Mouse (Mus musculus) adrenal gland, adult 2 months (tissue): ENCODE measurements around the gene Kdr. TPM values are rescaled to one million over a fixed set of nuclear protein-coding genes. Genes with fewer than 3 reads are reported as not detected.

Source experiments
- DNase-seq: peaks from one replicate; pipeline ENCODE4 v3.0.0; 2021
- long read RNA-seq: library from polyadenylated mRNA; stranded (forward); transcript quantifications from one replicate; pipeline ENCODE4 v2.0.0, GENCODE M21; 2021
- polyA plus RNA-seq: library from polyadenylated mRNA; depleted of rRNA; stranded (reverse); fragments of >200 nt; gene quantifications from 2 replicates; pipeline ENCODE4 v1.2.3, GENCODE M21; 2012; rRNA removed
- total RNA-seq, 2 experiments: library from RNA; stranded (reverse); gene quantifications; 2 replicates each; pipeline ENCODE4 v1.2.3; 2021

Gene Kdr
- total RNA-seq (100 to 1,000 TPM in 1 of 2 experiments, 10 to 100 TPM in 1; 52.5 to 102 TPM), polyA plus RNA-seq (19.7 and 24.5 TPM in 2 replicates)
- long read RNA-seq, full-length matches to known transcripts, result 8 of 23 reads
- long read RNA-seq, partial matches to known transcripts, result 11 of 23 reads
- long read RNA-seq, other reads (novel, unspliced or antisense), result 4 of 23 reads

DNA sequence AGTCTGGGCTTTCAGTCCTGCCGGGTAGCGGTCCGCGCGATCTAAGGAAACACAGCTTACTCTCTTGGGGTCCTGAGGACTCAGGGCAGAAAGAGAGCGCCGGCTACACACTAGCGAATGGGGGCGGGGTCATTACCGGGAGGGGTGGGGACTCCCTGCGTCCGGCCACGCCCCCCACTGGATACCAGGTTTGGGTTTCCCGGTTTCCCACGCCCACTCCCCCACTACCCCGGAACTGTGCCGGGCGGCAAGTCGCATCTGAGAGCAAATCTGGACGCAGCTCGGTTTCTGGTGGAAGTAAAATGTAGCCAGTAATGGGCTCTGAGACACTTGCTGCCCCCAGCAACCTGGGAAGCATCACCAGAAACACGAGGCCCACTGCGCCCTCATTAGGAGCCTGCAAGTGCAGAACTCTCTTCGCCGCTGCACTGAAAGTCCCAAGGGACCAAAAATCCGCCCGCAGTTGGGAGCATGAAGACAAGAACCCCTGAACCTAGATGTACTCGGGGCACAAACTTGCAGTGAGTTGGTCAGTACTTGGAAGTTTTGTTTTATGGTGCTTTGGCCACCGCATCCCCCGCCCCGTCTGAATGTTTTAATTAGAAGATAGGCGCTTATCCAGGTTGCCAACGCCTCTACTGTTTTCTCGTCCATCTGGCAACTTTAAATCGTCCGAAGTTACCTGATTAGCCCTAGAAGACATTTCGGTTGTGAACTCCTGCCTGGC lies at the start of gene Kdr:
TSS of gene Kdr (minus strand) at position 85 of the 727 bp plus-strand sequence.
- peak; percentile 81 for DNase-seq

DNA sequence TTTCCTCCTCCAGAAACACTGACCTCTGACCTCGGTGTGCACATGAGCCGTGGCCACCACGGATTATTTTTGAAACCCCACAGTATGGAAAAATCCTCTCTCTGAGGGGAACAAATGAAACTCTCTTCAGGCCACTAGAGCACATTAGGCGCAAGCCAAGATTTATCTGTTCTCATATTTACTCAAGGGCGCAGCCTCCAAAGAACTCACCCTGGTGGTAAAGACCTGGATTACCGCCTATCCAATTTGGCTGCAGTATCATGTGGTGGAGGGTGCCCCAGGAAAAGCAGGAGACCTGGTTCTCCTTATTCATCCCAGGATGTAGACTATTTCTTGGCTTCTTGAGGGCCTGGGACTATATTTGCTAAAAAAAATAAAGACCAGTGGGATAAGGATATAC lies 48.5 kb upstream of the Kdr start:
- no peak for DNase-seq

DNA sequence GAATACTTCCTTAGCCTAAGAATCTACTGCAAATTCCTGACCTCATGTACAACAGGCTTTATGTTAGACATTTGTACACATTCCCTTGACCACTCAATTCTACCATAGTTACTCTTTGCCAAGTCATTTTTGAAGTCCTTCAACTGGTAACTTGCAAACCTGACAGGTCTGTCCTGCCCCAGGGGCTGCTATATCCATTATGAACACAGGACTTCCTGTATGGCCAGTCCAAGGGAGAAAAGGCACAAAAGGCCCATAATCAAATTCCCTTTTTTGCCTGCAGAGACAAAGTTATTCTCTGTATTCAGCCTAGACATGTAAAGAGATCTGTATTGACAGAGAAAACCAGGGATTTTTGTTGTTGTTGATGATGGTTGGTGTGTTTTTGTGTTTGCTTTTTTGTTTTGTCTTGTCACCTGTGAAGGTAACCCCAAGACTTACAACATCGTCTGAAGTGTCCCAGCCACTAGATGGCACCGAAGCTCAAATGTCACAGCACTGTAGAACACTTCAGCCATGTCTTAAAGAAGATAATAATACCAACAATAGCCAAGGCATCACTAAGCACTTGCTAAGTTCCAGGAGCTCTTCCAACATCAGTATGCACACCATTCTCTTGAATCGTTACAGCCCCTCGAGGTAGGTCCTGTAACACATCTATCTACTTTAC lies 47.9 kb upstream of the Kdr start:
- DNase-seq, result peak; percentile 30

DNA sequence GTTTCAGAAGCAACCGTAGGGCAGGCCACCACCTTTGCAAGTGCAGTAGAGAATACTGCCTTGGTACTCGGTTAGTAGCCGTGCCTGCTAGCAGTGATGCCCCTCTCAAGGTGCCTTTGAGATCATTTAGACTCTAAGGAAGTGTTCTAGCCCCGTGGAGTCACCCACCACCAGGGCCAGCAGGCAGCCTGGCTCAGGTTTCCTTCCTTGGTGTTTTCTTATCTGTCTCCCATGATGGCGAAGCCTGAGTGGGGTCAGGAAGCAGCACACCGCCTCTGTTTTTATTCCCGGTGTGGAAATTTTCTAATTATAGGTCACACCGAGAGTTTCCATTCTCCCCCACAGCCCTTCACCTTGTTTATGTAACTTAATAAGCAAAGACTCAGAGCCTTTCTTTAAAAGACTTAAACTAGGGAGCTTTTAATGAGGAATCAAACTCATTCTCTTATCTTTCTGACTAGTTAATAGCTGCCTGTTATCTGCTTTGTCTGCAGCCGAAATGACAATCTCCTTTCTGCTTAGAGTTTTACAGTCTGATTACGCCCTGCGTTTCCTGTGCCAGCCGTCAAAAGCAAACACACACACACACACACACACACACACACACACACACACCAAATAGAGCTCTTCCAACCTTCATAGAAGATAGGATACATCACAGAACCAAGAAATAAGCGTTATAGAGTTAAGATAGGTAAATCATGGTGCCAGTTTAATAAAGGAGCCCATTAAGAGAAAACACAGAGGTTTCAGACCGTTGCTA lies 44.9 kb upstream of the Kdr start:
- DNase-seq, result no peak

DNA sequence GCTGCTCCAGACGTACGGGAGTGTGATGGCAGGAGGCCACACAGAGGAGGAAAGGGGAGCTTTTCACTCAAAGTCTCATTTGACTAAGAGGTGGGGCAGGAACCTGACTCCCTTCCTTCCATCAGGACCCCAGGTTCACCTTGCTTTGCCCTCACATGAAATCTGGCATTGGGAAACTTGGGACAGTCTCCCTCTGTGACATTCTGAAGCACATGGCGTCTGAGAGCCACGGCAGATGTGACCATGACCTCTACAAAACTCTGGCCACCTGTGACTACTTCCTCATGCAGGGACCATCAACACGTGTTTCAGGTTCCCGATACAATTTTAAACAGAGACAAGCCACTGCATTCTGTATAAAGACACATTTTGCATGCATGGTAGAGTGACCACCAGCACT lies 44.2 kb upstream of the Kdr start:
- DNase-seq, result no peak

DNA sequence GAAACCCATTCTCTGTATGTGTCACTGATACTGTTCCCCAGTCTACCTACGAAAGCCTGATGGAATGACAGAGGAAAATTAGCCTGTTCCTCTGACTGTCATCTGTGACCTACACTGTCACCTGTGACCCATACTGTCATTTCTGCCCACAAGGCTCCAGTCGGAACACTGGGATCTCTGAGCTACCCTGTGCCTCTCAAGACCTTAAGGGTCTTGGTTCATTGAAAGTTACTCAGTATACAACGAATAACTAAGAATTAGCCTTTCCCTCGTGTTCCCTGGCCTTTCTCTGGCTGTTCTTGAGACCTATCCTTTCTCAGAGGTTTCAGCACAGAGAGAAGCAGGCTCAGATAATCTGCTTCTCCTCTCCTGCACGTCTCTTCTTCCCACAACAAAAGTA lies 40.1 kb upstream of the Kdr start:
- no peak for DNase-seq

DNA sequence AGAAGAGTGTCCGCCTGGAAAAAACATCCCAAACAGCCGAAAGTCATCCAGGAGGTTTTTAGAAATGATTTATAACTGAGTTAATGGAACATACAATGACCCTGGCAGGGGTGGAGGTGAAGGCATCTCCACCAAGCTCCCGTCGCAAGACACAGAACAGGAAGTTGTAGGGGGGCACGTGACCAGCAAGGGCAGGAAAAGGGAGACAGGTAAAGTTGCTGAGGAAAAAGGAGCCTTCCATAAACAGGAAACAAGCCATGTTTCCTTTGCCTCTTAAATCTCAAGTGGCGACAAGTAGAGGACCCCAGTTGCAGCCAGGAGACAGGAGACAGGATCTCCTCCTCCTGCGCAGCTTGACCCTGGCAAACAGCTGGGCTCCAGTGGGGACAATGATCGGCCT lies 37.8 kb upstream of the Kdr start:
- peak; percentile 54 for DNase-seq

DNA sequence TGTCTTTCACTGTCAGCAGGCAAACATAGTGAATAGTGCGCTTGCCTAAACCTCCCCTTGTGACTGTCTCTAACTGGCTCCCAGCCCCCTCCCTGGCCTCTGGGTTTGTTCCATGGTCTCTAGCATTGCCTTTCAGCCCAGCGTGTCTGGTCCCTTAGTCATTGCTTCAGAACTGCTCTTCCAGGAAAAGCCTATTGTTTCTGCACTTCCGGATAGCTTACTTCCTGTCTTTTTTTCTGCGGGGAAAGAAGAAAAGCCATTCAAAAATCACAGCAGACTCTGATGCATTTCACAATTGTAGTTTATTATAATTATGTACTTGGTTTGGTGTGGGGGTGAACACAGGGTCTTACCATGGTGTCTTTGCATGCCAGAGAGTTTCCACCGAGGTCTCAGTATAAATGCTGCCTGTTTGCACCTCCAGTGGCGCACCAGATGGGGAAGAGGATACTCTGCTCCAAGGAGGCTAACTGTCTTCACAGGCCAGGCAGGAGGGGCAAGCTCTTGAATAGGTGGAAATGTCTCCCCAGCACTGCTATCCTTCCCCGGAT lies 35.7 kb upstream of the Kdr start:
- DNase-seq, result peak; percentile 45

DNA sequence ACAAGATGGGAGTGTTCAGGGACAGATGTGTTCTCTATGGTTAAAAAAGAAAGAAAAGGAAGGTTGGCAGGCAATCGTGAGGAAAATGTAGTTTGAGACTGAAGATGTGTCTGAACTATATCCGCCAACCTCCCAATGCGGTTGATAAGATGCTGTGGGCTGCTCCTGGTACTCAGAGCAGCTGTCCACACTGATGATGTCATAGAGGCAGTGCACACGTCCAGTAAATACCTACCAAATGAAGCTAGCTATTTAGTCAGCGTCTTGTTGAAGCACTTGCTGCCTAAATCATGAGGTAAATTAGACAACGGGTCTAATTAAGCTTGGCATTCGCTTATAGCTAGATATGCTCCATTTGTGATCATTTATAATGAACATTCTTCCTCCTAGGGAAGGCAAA lies 28.1 kb upstream of the Kdr start:
- no peak for DNase-seq

DNA sequence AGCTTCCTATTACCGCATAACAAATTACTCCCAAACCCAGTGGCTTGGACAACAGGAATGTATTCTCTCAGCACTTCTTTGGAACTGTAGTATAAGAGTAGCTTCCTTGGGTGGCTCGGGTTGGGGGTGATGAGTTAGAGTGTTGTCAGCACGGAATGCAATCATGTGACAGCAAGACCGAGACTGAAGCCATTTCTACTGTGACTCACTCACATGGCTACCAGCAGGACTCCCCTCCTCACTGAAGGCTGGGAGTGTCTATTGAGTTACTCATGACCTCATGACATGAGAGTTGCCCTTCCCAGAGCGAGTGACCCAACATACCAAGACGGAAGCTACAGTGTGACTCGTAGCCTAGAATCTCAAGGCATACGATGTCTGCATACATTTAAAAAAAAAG lies 12.0 kb upstream of the Kdr start:
- no peak for DNase-seq

DNA sequence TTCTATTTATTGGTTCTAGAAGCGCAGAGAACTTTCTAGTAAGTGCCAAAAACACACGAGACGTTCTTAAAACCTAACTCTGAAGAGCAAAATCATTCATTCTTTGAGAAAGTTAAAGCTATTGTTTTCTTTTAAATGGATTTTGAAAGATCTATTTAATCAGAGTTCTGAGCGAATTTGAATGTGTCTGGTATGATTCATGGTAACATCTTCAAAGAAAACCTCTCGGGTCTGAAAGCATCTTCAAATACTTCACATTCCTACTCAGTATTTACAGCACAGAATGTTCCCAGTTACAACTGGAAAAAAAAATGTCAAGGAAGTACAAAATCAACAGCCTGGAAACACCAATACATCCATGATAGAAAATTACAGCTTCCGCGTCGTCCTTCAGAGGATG lies 9.3 kb upstream of the Kdr start:
- no peak for DNase-seq

DNA sequence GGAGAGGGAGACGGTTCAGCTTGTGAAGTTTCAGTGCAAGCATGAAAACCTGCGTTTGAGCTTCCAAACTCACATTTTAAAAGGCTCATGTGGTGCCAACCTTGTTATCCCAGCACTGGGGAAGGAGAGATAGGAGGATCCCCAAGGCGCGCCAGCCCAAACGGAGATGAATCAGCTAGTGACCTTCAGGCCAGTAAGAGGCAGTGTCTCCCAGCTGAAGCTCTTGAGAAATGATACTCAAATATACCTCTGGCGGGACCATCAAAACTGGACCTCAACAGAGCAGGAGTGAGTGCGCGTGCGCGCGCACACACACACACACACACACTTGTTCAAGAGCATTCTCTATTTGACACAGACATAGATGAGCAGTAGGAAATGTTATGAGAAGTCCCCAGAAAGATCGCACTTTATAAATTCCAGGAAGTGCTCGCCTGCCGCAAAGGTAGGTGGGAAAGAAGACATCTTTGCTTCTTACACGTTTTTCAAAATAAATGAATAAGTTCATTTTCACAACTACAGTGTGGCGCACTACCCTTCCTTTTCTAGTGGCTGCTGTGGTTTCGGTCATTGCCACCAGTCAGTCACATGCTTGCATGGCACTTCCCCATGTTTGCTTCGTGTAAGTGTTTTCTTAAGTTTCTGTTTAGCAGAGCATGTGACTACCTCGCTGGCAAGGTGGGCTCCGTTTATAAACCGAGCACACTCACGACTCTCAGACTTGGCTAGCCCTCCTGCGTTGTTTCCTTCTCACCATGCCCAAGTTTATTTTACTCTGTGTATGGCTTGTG lies 2.5 kb upstream of the Kdr start:
- DNase-seq, result peak; percentile 70

DNA sequence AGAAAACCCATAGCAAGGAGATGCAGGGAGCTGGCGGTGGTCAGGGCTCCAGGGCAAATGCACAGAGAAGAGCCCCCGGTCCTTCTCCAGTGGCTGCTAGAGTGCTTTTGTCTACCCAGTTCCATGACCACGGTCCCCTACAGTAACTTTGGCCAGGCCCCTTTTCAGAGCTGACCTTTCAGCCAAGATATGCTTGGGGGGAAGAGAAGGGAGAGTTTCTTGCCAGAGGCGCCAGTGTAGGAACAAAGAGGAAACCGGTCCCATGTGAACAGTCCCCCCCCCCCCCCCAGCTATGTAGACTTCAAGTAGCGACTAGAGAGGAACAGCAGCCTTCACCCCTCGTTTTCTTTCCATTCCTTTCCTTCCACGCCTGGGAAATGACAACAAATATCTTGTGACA lies 850 bp upstream of the Kdr start:
- DNase-seq, result no peak

DNA sequence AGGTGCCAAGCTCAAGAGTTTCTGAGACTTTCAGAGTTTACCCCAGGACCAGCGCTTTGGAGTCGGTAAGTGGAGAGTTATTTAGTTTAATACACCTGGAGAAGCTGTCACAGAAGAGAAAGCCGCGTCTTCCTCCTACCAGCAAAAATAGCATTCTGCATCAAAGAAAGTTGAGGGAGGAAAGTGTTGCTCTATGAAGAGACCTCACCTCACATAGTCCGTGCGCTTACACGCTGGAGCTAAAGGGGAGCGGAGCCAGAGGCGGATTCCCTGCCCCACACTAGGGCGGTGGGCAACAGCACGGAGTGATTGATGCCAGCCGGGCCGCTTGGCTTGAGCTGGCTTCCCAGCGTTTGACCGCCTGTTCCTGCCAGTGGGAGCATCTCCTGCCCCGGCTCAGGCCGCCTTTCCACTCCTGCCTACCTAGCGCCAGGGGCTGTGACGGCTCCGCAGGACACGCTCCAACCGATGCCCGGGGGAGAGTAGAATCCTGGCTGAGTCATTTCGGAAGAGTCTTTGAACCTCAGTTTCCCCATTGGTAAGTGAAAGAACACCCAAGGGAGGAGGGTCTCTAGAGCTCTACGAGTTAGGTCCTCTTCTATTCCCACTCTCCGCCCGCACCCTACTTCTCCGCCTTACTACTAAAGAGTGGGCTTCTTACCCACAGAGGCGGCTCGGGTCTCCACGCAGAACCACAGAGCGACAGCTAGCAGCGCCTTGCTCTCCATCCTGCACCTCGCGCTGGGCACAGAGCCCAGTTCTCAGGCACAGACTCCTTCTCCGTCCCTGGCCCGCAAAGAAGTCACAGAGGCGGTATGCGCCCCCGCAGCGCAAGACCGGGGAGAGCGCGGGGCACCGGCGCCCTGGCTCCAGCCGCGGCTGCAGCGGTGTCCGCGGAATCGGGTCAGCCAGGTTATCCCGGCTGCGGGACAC lies 551 bp downstream of the Kdr start:
- DNase-seq, result no peak

DNA sequence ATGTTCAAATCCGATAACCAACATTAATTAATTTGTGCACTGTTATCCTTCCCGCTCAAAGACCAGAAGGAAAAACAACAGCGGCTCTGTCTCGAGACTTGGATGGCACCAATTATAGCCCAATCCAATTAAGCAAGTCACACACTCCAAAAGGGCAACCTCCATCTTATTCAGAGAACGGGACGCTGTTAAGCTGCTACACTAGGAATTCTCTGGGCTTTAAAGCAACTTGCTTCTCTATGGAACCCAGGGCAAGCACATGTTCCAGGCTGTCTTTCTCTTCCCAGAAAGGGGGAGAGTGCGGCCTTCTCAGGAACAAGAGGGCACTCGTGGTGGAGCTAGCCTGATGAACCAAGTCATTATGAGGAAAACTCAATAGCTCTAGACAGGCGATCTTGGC lies 1.6 kb downstream of the Kdr start:
- DNase-seq, result no peak

DNA sequence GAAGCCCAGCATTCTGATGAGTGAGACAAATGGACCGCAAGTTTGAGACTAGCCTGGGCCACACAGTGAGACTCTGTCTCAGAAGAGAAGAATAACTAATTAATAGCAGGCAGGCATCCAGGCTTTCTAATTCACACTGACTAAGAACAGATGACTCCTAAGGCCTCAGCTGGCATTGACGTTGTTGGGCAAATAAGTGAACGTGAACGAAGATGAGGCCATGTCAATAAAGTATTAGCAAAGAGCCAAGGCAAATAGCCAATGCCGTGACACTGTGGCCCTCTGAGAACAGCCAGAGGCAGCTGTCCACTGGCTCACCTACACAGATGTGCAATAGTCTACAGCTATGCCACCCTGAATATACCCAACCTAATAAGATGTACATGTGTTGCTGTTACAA lies 2.9 kb downstream of the Kdr start:
- DNase-seq, result no peak

DNA sequence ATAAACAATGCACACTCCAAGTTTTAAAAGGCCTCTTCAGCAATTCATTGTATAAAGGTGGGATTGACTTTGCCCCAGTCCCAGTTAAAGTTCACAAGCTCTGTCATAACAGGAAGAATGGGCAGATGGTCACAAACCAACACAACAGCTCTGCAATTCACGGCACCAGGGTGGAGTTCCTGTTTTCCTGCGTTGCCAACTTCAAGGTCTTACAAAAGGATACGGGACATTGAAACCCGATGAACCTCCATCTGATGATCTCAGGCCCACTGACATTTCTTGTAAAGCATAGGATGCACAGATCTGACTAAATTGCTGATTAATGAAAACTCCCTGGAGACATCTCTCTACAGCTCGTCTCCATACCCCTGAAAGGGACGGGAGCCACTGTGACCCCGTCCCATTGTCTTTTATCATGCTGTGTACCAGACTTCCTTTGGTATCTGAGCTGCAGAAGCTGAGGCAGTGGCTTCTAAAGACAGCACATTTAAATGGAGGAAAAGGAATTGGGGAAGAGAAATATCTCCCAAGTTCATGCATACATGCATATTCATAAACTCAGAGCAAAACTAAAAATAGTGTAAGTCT lies 3.6 kb downstream of the Kdr start:
- DNase-seq, result peak; percentile 36

DNA sequence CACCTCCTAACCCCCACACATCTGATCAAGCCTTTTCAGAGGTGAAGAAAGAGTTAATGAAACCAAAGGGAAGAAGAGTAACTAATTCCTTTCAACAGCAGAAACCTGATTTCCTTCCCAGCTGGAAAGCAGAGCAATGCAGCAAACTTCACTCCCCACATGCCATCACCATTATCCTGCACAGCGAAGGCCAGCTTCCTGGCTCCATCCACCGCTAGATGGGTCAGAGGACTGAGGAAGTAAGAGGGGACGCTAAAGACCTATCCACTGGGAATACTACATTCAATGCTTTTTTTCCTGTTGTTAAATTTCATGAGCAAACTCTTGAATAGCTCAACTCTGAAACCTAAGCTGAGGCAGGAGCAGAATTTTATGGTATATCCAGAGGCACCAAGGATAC lies 8.4 kb downstream of the Kdr start:
- DNase-seq, result no peak

DNA sequence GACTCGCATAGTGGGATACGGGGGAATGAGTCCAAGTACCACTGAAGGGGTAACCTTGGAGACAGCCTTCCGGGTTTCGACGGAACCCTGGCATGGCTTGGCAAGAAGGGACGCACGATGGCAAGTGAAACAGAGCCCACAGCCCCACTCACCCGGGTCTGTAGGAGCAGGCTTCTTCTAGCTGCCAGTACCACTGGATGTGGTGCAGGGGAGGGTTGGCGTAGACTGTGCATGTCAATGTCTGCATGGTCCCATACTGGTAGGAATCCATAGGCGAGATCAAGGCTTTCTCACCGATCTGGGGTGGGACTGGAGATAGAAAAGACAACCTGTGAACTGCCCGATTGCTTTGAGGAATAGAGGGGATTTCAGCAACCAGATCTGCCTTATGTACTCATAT lies 15.7 kb downstream of the Kdr start:
- no peak for DNase-seq
